Mouse (Mus musculus) E14TG2a.4 (cell line): ENCODE results near the gene Stat5a.

Experiments used
- H3K27me3 ChIP-seq: 2 replicates; pipeline ENCODE4 v1.6.1; 2014; ENCODE audit warnings: low read length, control low read depth; ENCODE audit not compliant: insufficient read depth
- H3K36me3 ChIP-seq: 2 replicates; pipeline ENCODE4 v1.6.1; 2014; ENCODE audit warnings: low read length, control low read depth; ENCODE audit not compliant: insufficient read depth
- H3K4me1 ChIP-seq: replicated peaks from 2 replicates; pipeline ENCODE4 v1.6.1; 2014; ENCODE audit warnings: low read depth, low read length, control low read depth
- H3K4me3 ChIP-seq: replicated peaks from 2 replicates; pipeline ENCODE4 v1.5.1; 2014; ENCODE audit warnings: mild to moderate bottlenecking, low read length
- H3K9me3 ChIP-seq: 2 replicates; pipeline ENCODE4 v1.6.1; 2014; ENCODE audit warnings: low read length, control low read depth
- CTCF ChIP-seq: conservative IDR thresholded peaks from 2 replicates; pipeline ENCODE4 v1.5.1; 2014; ENCODE audit warnings: low read length
- NANOG ChIP-seq: IDR thresholded peaks from 2 replicates; pipeline ENCODE4 v1.6.1; 2014; ENCODE audit warnings: borderline replicate concordance, low read length, mixed read lengths
- POU5F1 ChIP-seq: IDR thresholded peaks from 2 replicates; pipeline ENCODE4 v1.6.1; 2014; ENCODE audit warnings: low read length, borderline replicate concordance

Stat5a gene

GRCm38 (mm10) chr11:100916432-100916971, 57.4 kb downstream of the Stat5a start:
- no peak for TF ChIP-seq CTCF
- no peak for TF ChIP-seq POU5F1
- no peak for TF ChIP-seq NANOG

GRCm38 (mm10) chr11:100918007-100918406, 58.9 kb downstream of the Stat5a start:
- no peak overlapping the region for H3K4me3 ChIP-seq
- H3K4me1 ChIP-seq: peaks cover 20% of the 10 kb centered on the region
- peaks cover 90% of the 10 kb centered on the region for H3K36me3 ChIP-seq
- H3K27me3 ChIP-seq: no peaks in the 10 kb centered on the region
- H3K9me3 ChIP-seq: no peaks in the 10 kb centered on the region
- TF ChIP-seq NANOG: no peak

More at GRCm38 (mm10) chr11:100916432-100916971, 57.4 kb downstream of the Stat5a start:
- Histone ChIP-seq H3K9me3 (no peaks in the 10 kb centered on the region), H3K27me3 (no peaks in the 10 kb centered on the region), H3K4me1 (peaks cover 27% of the 10 kb centered on the region), H3K36me3 (peaks cover 89% of the 10 kb centered on the region), H3K4me3 (no peak overlapping the region)

GRCm38 (mm10) chr11:100920887-100921624, 61.9 kb downstream of the Stat5a start:
- Histone ChIP-seq H3K27me3 (no peaks in the 10 kb centered on the region), H3K4me3 (no peak overlapping the region), H3K36me3 (peaks cover 91% of the 10 kb centered on the region), H3K9me3 (no peaks in the 10 kb centered on the region), H3K4me1 (peaks cover 26% of the 10 kb centered on the region)
- TF ChIP-seq NANOG (no peak), CTCF (no peak), POU5F1 (no peak)

GRCm38 (mm10) chr11:100924386-100924919, 65.3 kb downstream of the Stat5a start:
- TF ChIP-seq CTCF (no peak), POU5F1 (no peak), NANOG (no peak)
- Histone ChIP-seq H3K27me3 (no peaks in the 10 kb centered on the region), H3K4me3 (no peak overlapping the region), H3K9me3 (no peaks in the 10 kb centered on the region), H3K4me1 (peaks cover 33% of the 10 kb centered on the region), H3K36me3 (peaks cover 68% of the 10 kb centered on the region)

GRCm38 (mm10) chr11:100927386-100927785, 68.2 kb downstream of the Stat5a start:
- Histone ChIP-seq H3K27me3 (no peaks in the 10 kb centered on the region), H3K9me3 (no peaks in the 10 kb centered on the region), H3K36me3 (peaks cover 63% of the 10 kb centered on the region), H3K4me3 (no peak overlapping the region), H3K4me1 (peaks cover 50% of the 10 kb centered on the region)
- TF ChIP-seq NANOG (no peak), CTCF (no peak), POU5F1 (no peak)

- Histone ChIP-seq H3K9me3 (no peaks in the 10 kb centered on the region), H3K36me3 (peaks cover 55% of the 10 kb centered on the region), H3K27me3 (no peaks in the 10 kb centered on the region), H3K4me3 (no peak overlapping the region), H3K4me1 (peaks cover 64% of the 10 kb centered on the region)
- no peak for TF ChIP-seq NANOG
Measured at GRCm38 (mm10) chr11:100930611-100931010, 71.5 kb downstream of the Stat5a start.

- Histone ChIP-seq H3K9me3 (no peaks in the 10 kb centered on the region), H3K27me3 (no peaks in the 10 kb centered on the region), H3K4me1 (peaks cover 68% of the 10 kb centered on the region), H3K36me3 (peaks cover 50% of the 10 kb centered on the region), H3K4me3 (no peak overlapping the region)
- TF ChIP-seq CTCF (no peak), NANOG (no peak), POU5F1 (no peak)
Measured at GRCm38 (mm10) chr11:100931254-100931921, 72.2 kb downstream of the Stat5a start.
